19 mouse cellular contexts compared by ENCODE assay signal in genomic region chr2:127000406-127001324, GRCm38 (mm10). TPM values are rescaled to one million over a fixed set of nuclear protein-coding genes. Genes with fewer than 3 reads are reported as not detected.
DNase-seq lines count a peak whose midpoint lies in the region; ATAC-seq lines count a peak whose summit lies in the region.
"Had no signal": no experiment of that assay in that cellular context is flagged by ENCODE, and none has a peak within 500 bp of the region (broad histone marks: within the 10 kb centered on the region; RNA-seq: fewer than 3 reads in every experiment).

No protein-coding gene starts in this region.

- H3K27me3 ChIP-seq in kidney, embryonic 15.5 days, result no peaks in the 10 kb centered on the region
- no peaks in the 10 kb centered on the region for H3K27me3 ChIP-seq in limb, embryonic 12.5 days
- H3K27me3 ChIP-seq: CH12.LX; forebrain, embryonic 12.5 days; intestine, embryonic 15.5 days; neural tube, embryonic 13.5 days; stomach, embryonic 15.5 days had no signal

- no peak overlapping the region for H3K4me3 ChIP-seq in kidney, embryonic 15.5 days (replicated peaks)
- H3K4me3 ChIP-seq in limb, embryonic 12.5 days (replicated peaks), result no peak overlapping the region
- H3K4me3 ChIP-seq: forebrain, embryonic 12.5 days; intestine, embryonic 15.5 days; layer of hippocampus, adult 2 months; liver, embryonic 15.5 days; neural tube, embryonic 13.5 days; stomach, embryonic 15.5 days had no signal

- ATAC-seq in kidney, embryonic 15.5 days (replicated peaks; ENCODE audit: low FRiP score), result peak; percentile 52; the same call in 1 of the 2 replicates
- peak; percentile 26; the same call in 1 of the 2 replicates for ATAC-seq in limb, embryonic 12.5 days (ENCODE audit: insufficient number of reproducible peaks, insufficient read depth, low FRiP score, low TSS enrichment, low read depth)
- ATAC-seq in megakaryocyte, adult 5-6 weeks (ENCODE audit: poor library complexity, severe bottlenecking), result no peak
- ATAC-seq: intestine, embryonic 15.5 days had no signal

- H3K4me2 ChIP-seq in kidney, embryonic 15.5 days, result no peak overlapping the region
- H3K4me2 ChIP-seq in limb, embryonic 12.5 days, result no peak overlapping the region
- H3K4me2 ChIP-seq: forebrain, embryonic 12.5 days; intestine, embryonic 15.5 days; liver, embryonic 15.5 days; neural tube, embryonic 13.5 days; stomach, embryonic 15.5 days had no signal

- WGBS in kidney, embryonic 15.5 days, result 74% methylated on average over 8 of the region's 8 CpGs
- 74% methylated on average over 8 of the region's 8 CpGs for WGBS in limb, embryonic 12.5 days

- peak; percentile 74 to 84 for DNase-seq in adrenal gland, adult (ENCODE audit: inconsistent age in 2 of 2, low spot score in 1 of 2)
- no peak for DNase-seq in adrenal gland, adult 18-20 months (ENCODE audit: low spot score in 2 of 2)
- no peak for DNase-seq in kidney, adult 11 months
- DNase-seq in adrenal gland, postnatal 10 days, result peak; percentile 57
- DNase-seq in left cerebral cortex, adult 8-10 months (ENCODE audit: low spot score in 2 of 2), result no peak
- DNase-seq: cerebellum, adult 2 months; heart, postnatal 4 days; lung, postnatal 4 days; thymus, postnatal 36 days had no signal

- no peaks in the 10 kb centered on the region for H3K36me3 ChIP-seq in kidney, embryonic 15.5 days
- no peaks in the 10 kb centered on the region for H3K36me3 ChIP-seq in limb, embryonic 12.5 days
- H3K36me3 ChIP-seq: forebrain, embryonic 12.5 days; intestine, embryonic 15.5 days; liver, embryonic 15.5 days; neural tube, embryonic 13.5 days; stomach, embryonic 15.5 days had no signal

- no peak overlapping the region for H3K27ac ChIP-seq in kidney, embryonic 15.5 days
- no peak overlapping the region for H3K27ac ChIP-seq in limb, embryonic 12.5 days
- H3K27ac ChIP-seq: forebrain, embryonic 12.5 days; intestine, embryonic 15.5 days; layer of hippocampus, adult 2 months; liver, embryonic 15.5 days; neural tube, embryonic 13.5 days; stomach, embryonic 15.5 days had no signal

- H3K9me3 ChIP-seq in kidney, embryonic 15.5 days (replicated peaks), result no peaks in the 10 kb centered on the region
- H3K9me3 ChIP-seq in limb, embryonic 12.5 days, result no peaks in the 10 kb centered on the region
- H3K9me3 ChIP-seq: forebrain, embryonic 12.5 days; intestine, embryonic 15.5 days; liver, embryonic 15.5 days; neural tube, embryonic 13.5 days; stomach, embryonic 15.5 days had no signal

- 0 out of 2 replicates have a peak, but pooled peaks cover 3% of the 10 kb centered on the region for H3K4me1 ChIP-seq in kidney, embryonic 15.5 days
- H3K4me1 ChIP-seq in limb, embryonic 12.5 days (replicated peaks), result no peaks in the 10 kb centered on the region
- H3K4me1 ChIP-seq: forebrain, embryonic 12.5 days; intestine, embryonic 15.5 days; liver, embryonic 15.5 days; neural tube, embryonic 13.5 days; stomach, embryonic 15.5 days had no signal

- H3K9ac ChIP-seq in kidney, embryonic 15.5 days, result no peak overlapping the region
- H3K9ac ChIP-seq in limb, embryonic 12.5 days (replicated peaks), result no peak overlapping the region
- H3K9ac ChIP-seq: forebrain, embryonic 12.5 days; intestine, embryonic 15.5 days; liver, embryonic 15.5 days; neural tube, embryonic 13.5 days; stomach, embryonic 15.5 days had no signal

RNA-seq across cellular contexts. Expression of gene Ap4e1, which starts 7.9 kb away (rescaled TPM):
- total RNA-seq in adrenal gland, adult 18-20 months (2021), result 1 to 10 TPM; 8.1 to 8.2 TPM
- polyA plus RNA-seq in kidney, embryonic 15.5 days (2015; fragmentation: Nextera tagmentation; extraction: Ambion mirVana), result 11.7 and 12.1 TPM in 2 replicates
- 10 to 100 TPM in 1 of 2 experiments, 1 to 10 TPM in 1; 8.9 to 12.8 TPM for total RNA-seq in adrenal gland, postnatal 10 days (2021)
- 12.3 and 13.8 TPM in 2 replicates for polyA plus RNA-seq in limb, embryonic 12.5 days (2016; fragmentation: Nextera tagmentation; extraction: Ambion mirVana)
- 8.8 and 10.7 TPM in 2 replicates for total RNA-seq in megakaryocyte, adult 5-6 weeks (2015)
- total RNA-seq in megakaryocyte, adult 5-6 weeks (2017), result 19.2 and 21.5 TPM in 2 replicates
- total RNA-seq in left cerebral cortex, adult 8-10 months (2022), result 10 to 100 TPM; 11.6 to 12.2 (median 11.8) TPM

Comparison
In these comparisons a context has a peak if more than half of its experiments do, and no peak if none do; other contexts are left out.
1. DNase-seq: peak in adrenal gland, adult (2 of 2) and adrenal gland, postnatal 10 days (single experiment); none in adrenal gland, adult 18-20 months (0 of 2), kidney, adult 11 months (single experiment) and left cerebral cortex, adult 8-10 months (0 of 2).